14 mouse cellular contexts compared by ENCODE assay signal in the genomic region with DNA sequence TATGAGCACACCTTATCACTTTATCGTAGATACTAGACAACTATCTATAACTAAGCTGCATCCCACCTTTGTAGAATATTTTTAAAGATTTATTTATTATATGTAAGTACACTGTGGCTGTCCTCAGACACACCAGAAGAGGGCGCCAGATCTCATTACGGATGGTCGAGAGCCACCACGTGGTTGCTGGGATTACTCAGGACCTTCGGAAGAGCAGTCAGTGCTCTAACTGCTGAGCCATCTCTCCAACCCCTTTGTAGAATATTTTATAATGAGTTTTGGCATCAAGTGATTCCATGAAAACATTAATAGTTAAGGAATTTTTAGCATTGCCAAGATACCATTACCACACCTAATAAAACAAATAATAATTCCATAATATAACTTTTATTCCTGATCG. TPM values are rescaled to one million over a fixed set of nuclear protein-coding genes. Genes with fewer than 3 reads are reported as not detected.
DNase-seq lines count a peak whose midpoint lies in the region; ATAC-seq and TF ChIP-seq lines count a peak whose summit lies in the region.
"Had no signal": no experiment of that assay in that cellular context is flagged by ENCODE, and none has a peak within 500 bp of the region (broad histone marks: within the 10 kb centered on the region; RNA-seq: fewer than 3 reads in every experiment).

No protein-coding gene starts in this region.

- no peaks in the 10 kb centered on the region for H3K36me3 ChIP-seq in midbrain, embryonic 16.5 days (ENCODE audit: control insufficient read depth, insufficient read depth, low read length)
- H3K36me3 ChIP-seq in midbrain, embryonic 14.5 days (ENCODE audit: control insufficient read depth, insufficient read depth, low read length), result no peaks in the 10 kb centered on the region
- H3K36me3 ChIP-seq in hindbrain, embryonic 16.5 days (ENCODE audit: control insufficient read depth, insufficient read depth, low read length), result no peaks in the 10 kb centered on the region
- H3K36me3 ChIP-seq: hindbrain, embryonic 15.5 days; intestine, embryonic 15.5 days; liver, embryonic 15.5 days; midbrain, embryonic 15.5 days; stomach, embryonic 15.5 days had no signal

- 59% methylated on average over 7 of the region's 7 CpGs for WGBS in midbrain, embryonic 16.5 days
- WGBS in midbrain, embryonic 14.5 days, result 55% methylated on average over 7 of the region's 7 CpGs
- WGBS in hindbrain, embryonic 16.5 days, result 55% methylated on average over 7 of the region's 7 CpGs

- TF ChIP-seq CTCF in left cerebral cortex, adult 2 months (IDR thresholded peaks at IDR 0.05), result peak; percentile 1; the same call in 1 of the 2 replicates

- no peaks in the 10 kb centered on the region for H3K27me3 ChIP-seq in midbrain, embryonic 16.5 days (ENCODE audit: control insufficient read depth, insufficient read depth, low read depth, low read length)
- H3K27me3 ChIP-seq in midbrain, embryonic 14.5 days (ENCODE audit: control insufficient read depth, insufficient read depth, low read length), result no peaks in the 10 kb centered on the region
- H3K27me3 ChIP-seq in hindbrain, embryonic 16.5 days (replicated peaks; ENCODE audit: control insufficient read depth, insufficient read depth, low read length), result no peaks in the 10 kb centered on the region
- H3K27me3 ChIP-seq: hindbrain, embryonic 15.5 days; intestine, embryonic 15.5 days; liver, embryonic 15.5 days; megakaryocyte, embryonic 14.5 days; midbrain, embryonic 15.5 days; stomach, embryonic 15.5 days had no signal

- H3K4me1 ChIP-seq in midbrain, embryonic 16.5 days (ENCODE audit: control insufficient read depth, insufficient read depth, low read length), result no peaks in the 10 kb centered on the region
- H3K4me1 ChIP-seq in midbrain, embryonic 14.5 days (ENCODE audit: control insufficient read depth, insufficient read depth, low read length), result no peaks in the 10 kb centered on the region; the same call in 1 of the 2 replicates
- H3K4me1 ChIP-seq in hindbrain, embryonic 16.5 days (ENCODE audit: control insufficient read depth, insufficient read depth, low read depth, low read length), result no peaks in the 10 kb centered on the region
- H3K4me1 ChIP-seq: hindbrain, embryonic 15.5 days; liver, embryonic 15.5 days had no signal

- no peak overlapping the region for H3K4me3 ChIP-seq in left cerebral cortex, adult 2 months
- H3K4me3 ChIP-seq in midbrain, embryonic 16.5 days (ENCODE audit: low read depth, low read length), result no peak overlapping the region
- H3K4me3 ChIP-seq in midbrain, embryonic 14.5 days (replicated peaks; ENCODE audit: low read depth, low read length), result no peak overlapping the region
- no peak overlapping the region for H3K4me3 ChIP-seq in hindbrain, embryonic 16.5 days (ENCODE audit: low read length)
- H3K4me3 ChIP-seq: hindbrain, embryonic 15.5 days; intestine, embryonic 15.5 days; liver, embryonic 15.5 days; megakaryocyte, embryonic 14.5 days; midbrain, embryonic 15.5 days; stomach, embryonic 15.5 days had no signal

- no peaks in the 10 kb centered on the region for H3K9me3 ChIP-seq in midbrain, embryonic 16.5 days (replicated peaks; ENCODE audit: control insufficient read depth, low read length, poor library complexity, severe bottlenecking)
- no peaks in the 10 kb centered on the region for H3K9me3 ChIP-seq in midbrain, embryonic 14.5 days (ENCODE audit: control insufficient read depth, low read length)
- no peaks in the 10 kb centered on the region for H3K9me3 ChIP-seq in hindbrain, embryonic 16.5 days (ENCODE audit: control insufficient read depth, low read length)
- H3K9me3 ChIP-seq: hindbrain, embryonic 15.5 days; intestine, embryonic 15.5 days; liver, embryonic 15.5 days; megakaryocyte, embryonic 14.5 days; midbrain, embryonic 15.5 days; stomach, embryonic 15.5 days had no signal

- no peak overlapping the region for H3K27ac ChIP-seq in left cerebral cortex, adult 2 months
- no peak overlapping the region for H3K27ac ChIP-seq in midbrain, embryonic 16.5 days (ENCODE audit: low read length)
- no peak overlapping the region for H3K27ac ChIP-seq in midbrain, embryonic 14.5 days (replicated peaks; ENCODE audit: low read depth, low read length)
- no peak overlapping the region for H3K27ac ChIP-seq in hindbrain, embryonic 16.5 days (ENCODE audit: low read depth, low read length)
- H3K27ac ChIP-seq: hindbrain, embryonic 15.5 days; intestine, embryonic 15.5 days; liver, embryonic 15.5 days; midbrain, embryonic 15.5 days; stomach, embryonic 15.5 days had no signal

- no peak overlapping the region for H3K4me2 ChIP-seq in midbrain, embryonic 16.5 days (ENCODE audit: low read length)
- no peak overlapping the region for H3K4me2 ChIP-seq in midbrain, embryonic 14.5 days (ENCODE audit: low read length)
- H3K4me2 ChIP-seq in hindbrain, embryonic 16.5 days (ENCODE audit: low read length), result no peak overlapping the region
- H3K4me2 ChIP-seq: hindbrain, embryonic 15.5 days; intestine, embryonic 15.5 days; liver, embryonic 15.5 days; midbrain, embryonic 15.5 days; stomach, embryonic 15.5 days had no signal

- 0 out of 2 replicates have a peak, but pooled peaks have one; percentile 14 for ATAC-seq in midbrain, embryonic 16.5 days
- ATAC-seq in midbrain, embryonic 14.5 days (ENCODE audit: low FRiP score, low TSS enrichment), result no peak
- ATAC-seq in hindbrain, embryonic 16.5 days, result no peak

- intact Hi-C loops in left cerebral cortex, adult 2 months (cut with DNase I), result loop anchor here (2.0 kb wide), 1 partner anchor 768 kb away; no protein-coding TSS in a partner anchor

- H3K9ac ChIP-seq in midbrain, embryonic 16.5 days (ENCODE audit: low read depth, low read length), result no peak overlapping the region
- no peak overlapping the region for H3K9ac ChIP-seq in midbrain, embryonic 14.5 days (replicated peaks; ENCODE audit: low read length)
- H3K9ac ChIP-seq in hindbrain, embryonic 16.5 days (ENCODE audit: low read depth, low read length), result no peak overlapping the region
- H3K9ac ChIP-seq: hindbrain, embryonic 15.5 days; intestine, embryonic 15.5 days; liver, embryonic 15.5 days; midbrain, embryonic 15.5 days; stomach, embryonic 15.5 days had no signal

- DNase-seq in cerebellum, postnatal 14 days, result peak; percentile 17 to 23
- DNase-seq in cerebellum, adult 11-12 months, result no peak
- no peak for DNase-seq in left cerebral cortex, adult 2 months (ENCODE audit: extremely low spot score in 1 of 2, low spot score in 2 of 2)
- DNase-seq in left cerebral cortex, adult 9 months (ENCODE audit: low spot score in 2 of 2), result no peak
- DNase-seq in midbrain, embryonic 14.5 days, result no peak
- DNase-seq: thymus, adult 18-20 months had no signal

RNA-seq across cellular contexts. Expression of a gene that starts 20.4 kb away (rescaled TPM):
- total RNA-seq in left cerebral cortex, adult 2 months (2021), result 10 to 100 TPM; 15.4 to 15.6 TPM
- polyA plus RNA-seq in midbrain, embryonic 16.5 days (2015; fragmentation: Nextera tagmentation; extraction: Ambion mirVana), result 6.5 and 9.4 TPM in 2 replicates
- polyA plus RNA-seq in midbrain, embryonic 14.5 days (2014; fragmentation: Nextera tagmentation; extraction: Ambion mirVana), result 5.3 and 6.0 TPM in 2 replicates
- polyA plus RNA-seq in hindbrain, embryonic 16.5 days (2015; fragmentation: Nextera tagmentation; extraction: Ambion mirVana), result 9.2 and 11.1 TPM in 2 replicates

RNA-seq across cellular contexts. Expression of a gene that starts 58.8 kb away (rescaled TPM):
- total RNA-seq in left cerebral cortex, adult 2 months (2021), result 1 to 10 TPM; 2.5 to 3.3 TPM
- polyA plus RNA-seq in midbrain, embryonic 16.5 days (2015; fragmentation: Nextera tagmentation; extraction: Ambion mirVana), result 3.3 and 4.3 TPM in 2 replicates
- 3.5 and 5.3 TPM in 2 replicates for polyA plus RNA-seq in midbrain, embryonic 14.5 days (2014; fragmentation: Nextera tagmentation; extraction: Ambion mirVana)
- polyA plus RNA-seq in hindbrain, embryonic 16.5 days (2015; fragmentation: Nextera tagmentation; extraction: Ambion mirVana), result 4.8 and 6.2 TPM in 2 replicates

Comparison
In these comparisons a context has a peak if more than half of its experiments do, and no peak if none do; other contexts are left out.
1. DNase-seq: peak in cerebellum, postnatal 14 days (2 of 2); none in cerebellum, adult 11-12 months (single experiment), left cerebral cortex, adult 2 months (0 of 2), left cerebral cortex, adult 9 months (0 of 2) and midbrain, embryonic 14.5 days (single experiment).